Mouse (Mus musculus) mouse embryonic stem cell (cell line): ENCODE measurements around the gene Tmeff1.

Experiments
- in situ Hi-C, 2 experiments: fragments of 300-500 bp; cut with MboI; formaldehyde crosslinking; loops; 1 replicate in 1 of 2; 3 replicates in 1 of 2; pipeline ENCODE4 v1.14.3; 2019 to 2020; ENCODE audit warnings: low sequenced_read_pairs in 2 of 2, low pct_unique_long_range_greater_than_20kb in 1 of 2, mixed read lengths in 1 of 2; ENCODE audit not compliant: unreplicated experiment in 1 of 2

Tmeff1 gene

GRCm38 (mm10) chr4:48605650-48606049 lies 20.7 kb downstream of the Tmeff1 start:
- in situ Hi-C loops = no loop called here

GRCm38 (mm10) chr4:48609485-48609884 lies 24.5 kb downstream of the Tmeff1 start:
- in situ Hi-C loops = no loop called here

- in situ Hi-C loops = no loop called here
These were observed 25.3 kb downstream of the Tmeff1 start for GRCm38 (mm10) chr4:48610251-48610650.

GRCm38 (mm10) chr4:48615483-48615882 lies 30.5 kb downstream of the Tmeff1 start:
- in situ Hi-C loops = no loop called here

GRCm38 (mm10) chr4:48617201-48617600 lies 32.2 kb downstream of the Tmeff1 start:
- in situ Hi-C loops = no loop called here

GRCm38 (mm10) chr4:48620121-48620520 lies 35.1 kb downstream of the Tmeff1 start:
- in situ Hi-C loops = no loop called here

- in situ Hi-C loops = no loop called here
These were observed 37.3 kb downstream of the Tmeff1 start for GRCm38 (mm10) chr4:48622246-48622645.

GRCm38 (mm10) chr4:48622946-48623345 lies 38.0 kb downstream of the Tmeff1 start:
- in situ Hi-C loops = no loop called here

- in situ Hi-C loops = no loop called here
These were observed 40.0 kb downstream of the Tmeff1 start for GRCm38 (mm10) chr4:48624961-48625360.

GRCm38 (mm10) chr4:48625836-48626235 lies 40.9 kb downstream of the Tmeff1 start:
- in situ Hi-C loops = no loop called here

- in situ Hi-C loops = no loop called here
These were observed 44.5 kb downstream of the Tmeff1 start for GRCm38 (mm10) chr4:48629445-48629844.

GRCm38 (mm10) chr4:48633529-48633928 lies 48.6 kb downstream of the Tmeff1 start:
- in situ Hi-C loops = no loop called here

- in situ Hi-C loops = no loop called here
These were observed 49.1 kb downstream of the Tmeff1 start for GRCm38 (mm10) chr4:48634058-48634457.

GRCm38 (mm10) chr4:48636831-48637230 lies 51.9 kb downstream of the Tmeff1 start:
- in situ Hi-C loops = no loop called here

GRCm38 (mm10) chr4:48638132-48638531 lies 53.2 kb downstream of the Tmeff1 start:
- in situ Hi-C loops = no loop called here

GRCm38 (mm10) chr4:48639503-48639902 lies 54.5 kb downstream of the Tmeff1 start:
- in situ Hi-C loops = no loop called here

GRCm38 (mm10) chr4:48643801-48644200 lies 58.8 kb downstream of the Tmeff1 start:
- in situ Hi-C loops = no loop called here

GRCm38 (mm10) chr4:48646143-48646542 lies 61.2 kb downstream of the Tmeff1 start:
- in situ Hi-C loops = no loop called here

- in situ Hi-C loops = no loop called here
These were observed 65.8 kb downstream of the Tmeff1 start for GRCm38 (mm10) chr4:48650617-48651360.

GRCm38 (mm10) chr4:48654118-48654517 lies 69.1 kb downstream of the Tmeff1 start:
- in situ Hi-C loops = no loop called here
